Mouse (Mus musculus): ENCODE results near the gene Myo10.

DNA sequence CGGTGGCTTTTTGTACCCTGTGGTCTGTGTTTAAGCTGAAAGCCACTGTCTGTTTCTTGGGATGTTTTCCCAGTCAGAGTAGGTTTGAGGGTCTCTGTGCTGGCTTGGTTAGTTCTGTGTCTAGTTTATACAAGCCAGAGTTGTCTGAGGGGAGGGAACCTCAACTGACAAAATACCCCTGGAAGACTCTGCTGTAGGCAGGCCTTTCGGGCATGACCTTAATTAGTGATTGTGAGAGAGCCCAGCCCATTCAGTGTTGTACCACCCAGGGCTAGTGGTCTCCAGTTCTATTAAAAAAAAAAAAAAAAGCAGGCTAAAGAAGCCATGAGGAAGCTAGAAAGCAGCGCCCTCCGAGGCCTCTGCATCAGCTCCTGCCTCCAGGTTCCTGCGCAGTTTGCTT is 30.0 kb downstream of the Myo10 start:
- TF ChIP-seq CTCF (IDR thresholded peaks at IDR 0.05; ENCODE audit: borderline replicate concordance, insufficient read depth, low read length) (no peak), POLR2A (IDR thresholded peaks at IDR 0.05; ENCODE audit: low read depth, low read length) (no peak)

Measured in embryonic fibroblast, embryonic 13.5 days (primary cell).